Mouse (Mus musculus): ENCODE results near the gene Odf3l1.

Odf3l1 gene

GRCm38 (mm10) chr9:56844644-56845043 lies 19.8 kb downstream of the Odf3l1 start:
- DNase-seq (ENCODE audit: low read depth, low spot score): no peak

GRCm38 (mm10) chr9:56843679-56844188 lies 20.7 kb downstream of the Odf3l1 start:
- DNase-seq (ENCODE audit: low read depth, low spot score): peak; percentile 15

GRCm38 (mm10) chr9:56842303-56842719 lies 22.2 kb downstream of the Odf3l1 start:
- DNase-seq (ENCODE audit: low read depth, low spot score): no peak

GRCm38 (mm10) chr9:56841864-56842263 lies 22.6 kb downstream of the Odf3l1 start:
- DNase-seq (ENCODE audit: low read depth, low spot score): no peak

- no peak for DNase-seq (ENCODE audit: low read depth, low spot score)
These were observed 23.8 kb downstream of the Odf3l1 start for GRCm38 (mm10) chr9:56840721-56841120.

- no peak for DNase-seq (ENCODE audit: low read depth, low spot score)
These were observed 29.3 kb downstream of the Odf3l1 start for GRCm38 (mm10) chr9:56835152-56835551.

GRCm38 (mm10) chr9:56832900-56833299 lies 31.6 kb downstream of the Odf3l1 start:
- DNase-seq (ENCODE audit: low read depth, low spot score): no peak

- no peak for DNase-seq (ENCODE audit: low read depth, low spot score)
These were observed 32.6 kb downstream of the Odf3l1 start for GRCm38 (mm10) chr9:56831904-56832303.

- no peak for DNase-seq (ENCODE audit: low read depth, low spot score)
These were observed 34.3 kb downstream of the Odf3l1 start for GRCm38 (mm10) chr9:56830162-56830561.

GRCm38 (mm10) chr9:56828841-56829240 lies 35.6 kb downstream of the Odf3l1 start:
- DNase-seq (ENCODE audit: low read depth, low spot score): no peak

GRCm38 (mm10) chr9:56828146-56828545 lies 36.3 kb downstream of the Odf3l1 start:
- no peak for DNase-seq (ENCODE audit: low read depth, low spot score)

GRCm38 (mm10) chr9:56825476-56826213 lies 38.8 kb downstream of the Odf3l1 start:
- DNase-seq (ENCODE audit: low read depth, low spot score): no peak

GRCm38 (mm10) chr9:56824900-56825299 lies 39.6 kb downstream of the Odf3l1 start:
- no peak for DNase-seq (ENCODE audit: low read depth, low spot score)

- DNase-seq (ENCODE audit: low read depth, low spot score): no peak
These were observed 53.6 kb downstream of the Odf3l1 start for GRCm38 (mm10) chr9:56810916-56811315.

GRCm38 (mm10) chr9:56807990-56808389 lies 56.5 kb downstream of the Odf3l1 start:
- DNase-seq (ENCODE audit: low read depth, low spot score): no peak

- DNase-seq (ENCODE audit: low read depth, low spot score): no peak
These were observed 61.3 kb downstream of the Odf3l1 start for GRCm38 (mm10) chr9:56803146-56803545.
